Mouse (Mus musculus) brain, embryonic 14.5 days (tissue): ENCODE measurements around the gene Ttc38.

Experiments
- CTCF ChIP-seq: fragments of 200-500 bp; IDR thresholded peaks from 2 replicates; pipeline ENCODE4 v1.5.1; 2012; ENCODE audit warnings: inconsistent platforms, mild to moderate bottlenecking, moderate library complexity, borderline replicate concordance; ENCODE audit not compliant: insufficient read depth, insufficient read length; ENCODE audit errors: extremely low read depth
- POLR2A ChIP-seq: fragments of 200-500 bp; IDR thresholded peaks from 2 replicates; pipeline ENCODE4 v1.6.1; 2012; ENCODE audit warnings: mild to moderate bottlenecking, inconsistent platforms, borderline replicate concordance; ENCODE audit not compliant: poor library complexity, insufficient read depth, insufficient read length, severe bottlenecking; ENCODE audit errors: extremely low read depth

GRCm38 (mm10) chr15:85828071-85828470 is 4.0 kb upstream of the Ttc38 start:
- TF ChIP-seq CTCF: no peak
- no peak for TF ChIP-seq POLR2A
